Mouse (Mus musculus) bone marrow, adult 2 months (tissue): ENCODE measurements around the gene Mxra8.

Source experiments
- CTCF ChIP-seq: fragments of 200-500 bp; IDR thresholded peaks from 2 replicates; pipeline ENCODE4 v1.5.1; 2011; ENCODE audit warnings: low read length, control low read depth; ENCODE audit not compliant: control insufficient read depth, insufficient read depth
- POLR2A ChIP-seq: fragments of 200-500 bp; IDR thresholded peaks from 2 replicates; pipeline ENCODE4 v1.6.1; 2011; ENCODE audit warnings: low read depth, mild to moderate bottlenecking, control low read depth, low read length, borderline replicate concordance; ENCODE audit not compliant: control insufficient read depth

DNA sequence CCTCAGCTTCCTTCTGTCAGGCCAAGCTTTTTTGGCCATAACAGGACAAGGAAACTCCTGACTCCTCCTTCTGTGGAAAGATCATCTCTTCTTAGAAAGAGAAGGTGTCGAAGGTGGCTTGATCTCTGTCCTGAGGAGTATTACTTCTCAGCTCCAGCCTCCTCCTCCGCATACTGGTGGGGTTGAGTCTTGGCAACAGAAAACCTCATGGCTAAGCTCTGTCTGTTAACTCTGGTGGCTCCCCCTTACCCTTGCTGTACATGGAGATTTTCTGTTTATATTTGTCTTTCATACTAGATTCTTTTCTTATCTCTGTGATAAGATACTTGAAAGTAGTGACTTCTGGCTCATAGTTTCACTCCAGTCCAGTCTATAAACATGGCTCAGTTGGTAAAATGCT is 45.8 kb upstream of the Mxra8 start:
- TF ChIP-seq POLR2A, result no peak
- TF ChIP-seq CTCF, result no peak
